Mouse (Mus musculus): ENCODE results near the gene Tmem26.

DNA sequence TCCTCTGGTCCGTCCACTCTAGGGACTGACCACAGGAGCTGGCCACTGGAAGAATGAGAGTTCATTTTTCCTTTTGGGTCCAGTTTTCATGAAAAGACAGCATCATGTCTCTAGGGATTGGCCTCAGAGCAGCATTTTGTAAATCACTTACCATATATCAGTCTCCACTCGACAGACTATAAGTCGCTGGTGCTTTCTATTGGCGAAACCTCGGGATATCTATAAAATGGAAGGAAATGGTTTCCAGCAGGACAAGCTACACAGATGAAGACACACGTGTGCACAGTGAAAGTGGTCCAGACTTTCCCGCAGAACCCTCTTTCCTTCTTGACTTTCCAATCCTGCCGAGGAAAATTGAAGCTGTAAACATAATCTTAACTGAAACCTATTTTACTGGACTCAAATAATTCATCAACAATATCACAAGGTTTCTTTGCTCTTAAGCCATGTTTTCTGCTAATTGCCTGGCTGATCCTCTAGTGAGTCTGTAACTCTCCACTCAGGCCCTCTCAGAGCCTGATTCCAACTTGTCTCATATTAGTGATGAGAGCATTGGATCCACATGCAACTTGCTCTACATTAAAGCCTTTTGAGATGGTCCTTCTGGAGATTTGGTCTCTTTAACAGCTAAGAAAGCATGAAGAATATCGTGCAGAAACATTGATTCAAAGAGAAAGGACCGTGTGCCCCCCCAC lies 94.8 kb downstream of the Tmem26 start:
- no peak for TF ChIP-seq POLR2A (IDR thresholded peaks at IDR 0.05; ENCODE audit: borderline replicate concordance, extremely low read depth, insufficient read depth, insufficient read length, poor library complexity, severe bottlenecking)
- TF ChIP-seq CTCF (IDR thresholded peaks at IDR 0.05; ENCODE audit: borderline replicate concordance, extremely low read depth, insufficient read depth, insufficient read length) = no peak

Data from brain, embryonic 14.5 days (tissue).